Mouse (Mus musculus): Measurements from ENCODE around the gene Ntf3. TPM values are rescaled to one million over a fixed set of nuclear protein-coding genes. Genes with fewer than 3 reads are reported as not detected.

The Ntf3 gene
- polyA plus RNA-seq (2016; fragmentation: Nextera tagmentation; extraction: Ambion mirVana), result 19.4 and 19.9 TPM in 2 replicates

DNA sequence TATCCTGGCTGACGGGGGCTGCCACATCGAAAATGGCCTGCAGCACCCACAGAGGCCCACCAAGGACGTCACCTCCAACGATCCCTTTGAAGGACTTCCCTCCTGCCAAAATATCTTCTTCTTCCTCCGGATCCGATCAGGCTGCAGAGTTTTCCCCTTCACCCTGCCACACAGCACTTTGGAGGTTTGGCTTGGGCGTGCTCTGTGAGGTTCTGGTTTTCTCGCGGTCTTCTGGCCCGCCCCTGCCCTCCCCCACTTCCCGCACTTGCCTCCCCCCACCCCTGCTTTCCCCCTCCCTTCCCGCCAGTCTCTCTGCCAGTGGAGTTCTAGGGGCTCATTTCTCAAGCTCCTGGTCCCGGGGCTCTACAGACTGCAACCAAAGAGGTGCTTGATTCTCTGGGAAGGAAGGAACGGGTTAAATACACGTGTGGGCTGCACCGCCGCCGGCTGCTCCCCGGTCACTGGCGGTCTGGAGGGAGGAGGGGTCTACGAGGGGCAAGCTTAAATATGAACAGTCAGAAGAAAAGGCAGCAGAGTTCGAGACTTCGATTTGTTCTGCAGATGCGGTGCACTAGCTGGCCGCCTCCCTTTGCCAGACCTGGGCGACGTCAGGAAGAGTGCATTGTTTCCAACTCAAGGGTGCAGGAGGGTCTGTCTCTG lies at the start of gene Ntf3:
TSS of gene Ntf3 (minus strand) at position 363 of the 660 bp plus-strand sequence.
- H3K4me1 ChIP-seq, result peaks cover 66% of the 10 kb centered on the region
- H3K27me3 ChIP-seq (replicated peaks; ENCODE audit: low read depth, poor library complexity, severe bottlenecking), result peaks cover 51% of the 10 kb centered on the region
- H3K9me3 ChIP-seq, result no peaks in the 10 kb centered on the region
- no peaks in the 10 kb centered on the region for H3K36me3 ChIP-seq (replicated peaks)
- H3K27ac ChIP-seq (replicated peaks), result peak within 1 kb of the TSS; percentile 91
- DNase-seq (ENCODE audit: low spot score), result peak; percentile 89
- under 1% methylated on average over 27 of the region's 27 CpGs for WGBS
- peak within 1 kb of the TSS; percentile 74 for H3K4me3 ChIP-seq

DNA sequence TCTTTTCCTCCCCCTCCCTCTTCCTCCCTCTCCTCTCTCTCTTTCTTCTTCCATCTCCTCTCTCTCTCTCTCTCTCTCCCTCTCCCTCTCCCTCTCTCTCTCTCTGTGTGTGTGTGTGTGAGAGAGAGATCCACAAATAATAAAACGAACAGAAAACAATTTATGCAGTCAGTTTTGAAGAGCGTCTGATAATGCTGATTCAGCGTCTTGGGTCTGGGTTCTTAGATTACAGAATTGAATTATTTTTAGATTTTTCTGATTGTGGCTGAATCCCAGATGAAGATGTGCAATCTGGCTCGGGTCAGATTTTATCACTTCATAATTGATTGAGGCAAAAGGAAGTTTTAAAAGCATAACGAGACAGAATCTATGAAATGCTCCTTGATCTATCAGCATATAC lies 46.6 kb upstream of the Ntf3 start:
- Histone ChIP-seq H3K27ac (replicated peaks) (no peak overlapping the region), H3K4me3 (no peak overlapping the region), H3K4me1 (0 out of 2 replicates have a peak, but pooled peaks cover 3% of the 10 kb centered on the region), H3K27me3 (replicated peaks; ENCODE audit: low read depth, poor library complexity, severe bottlenecking) (no peaks in the 10 kb centered on the region), H3K36me3 (replicated peaks) (no peaks in the 10 kb centered on the region), H3K9me3 (no peaks in the 10 kb centered on the region)
- no peak for DNase-seq (ENCODE audit: low spot score)
- WGBS, result 88% methylated on average over 5 of the region's 5 CpGs

DNA sequence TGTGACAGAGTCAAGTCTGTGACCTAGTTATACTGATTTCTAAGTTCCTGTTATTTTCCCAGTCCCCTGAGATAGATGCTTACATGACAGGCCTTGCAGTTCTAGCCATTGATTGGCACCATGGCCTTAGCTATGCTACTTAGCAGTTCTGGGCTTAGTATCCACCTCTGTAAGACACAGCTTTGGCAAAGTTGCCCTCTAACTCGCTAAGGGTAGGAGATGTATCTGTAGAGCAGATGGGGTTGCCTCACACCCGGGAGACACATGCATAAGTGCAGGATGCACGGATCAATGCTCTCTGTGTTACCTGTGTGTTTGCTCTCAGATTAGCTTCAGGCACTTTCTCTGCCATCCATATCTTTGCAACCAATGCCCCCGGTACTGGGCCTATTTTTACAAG lies 36.7 kb upstream of the Ntf3 start:
- 82% methylated on average over 4 of the region's 4 CpGs for WGBS
- H3K27ac ChIP-seq (replicated peaks), result no peak overlapping the region
- no peaks in the 10 kb centered on the region for H3K9me3 ChIP-seq
- DNase-seq (ENCODE audit: low spot score), result no peak
- H3K36me3 ChIP-seq (replicated peaks), result no peaks in the 10 kb centered on the region
- no peak overlapping the region for H3K4me3 ChIP-seq
- no peaks in the 10 kb centered on the region for H3K27me3 ChIP-seq (replicated peaks; ENCODE audit: low read depth, poor library complexity, severe bottlenecking)
- H3K4me1 ChIP-seq, result no peaks in the 10 kb centered on the region

DNA sequence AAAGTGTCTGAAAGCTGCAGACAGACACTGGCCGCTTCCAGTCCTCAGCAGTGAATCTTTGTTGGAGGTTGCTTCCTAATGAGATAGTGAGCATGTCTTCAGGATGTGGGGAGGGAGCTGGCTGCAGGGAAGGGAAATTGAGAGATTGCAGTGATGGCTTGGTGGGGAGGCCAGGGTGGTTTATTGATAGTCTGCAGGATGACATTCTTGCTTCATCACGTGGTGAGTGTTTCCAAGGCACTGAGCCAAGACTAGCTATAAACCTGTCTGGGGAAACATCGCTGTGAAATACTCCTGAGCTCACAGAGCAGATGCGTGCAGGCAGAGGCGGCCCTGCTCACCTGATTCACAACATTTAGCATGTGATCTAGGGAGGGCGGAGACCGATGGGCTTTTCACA lies 36.2 kb upstream of the Ntf3 start:
- H3K36me3 ChIP-seq (replicated peaks), result no peaks in the 10 kb centered on the region
- WGBS, result 76% methylated on average over 7 of the region's 7 CpGs
- H3K27ac ChIP-seq (replicated peaks), result no peak overlapping the region
- H3K4me1 ChIP-seq, result no peaks in the 10 kb centered on the region
- H3K9me3 ChIP-seq, result no peaks in the 10 kb centered on the region
- H3K27me3 ChIP-seq (replicated peaks; ENCODE audit: low read depth, poor library complexity, severe bottlenecking), result no peaks in the 10 kb centered on the region
- H3K4me3 ChIP-seq, result no peak overlapping the region
- DNase-seq (ENCODE audit: low spot score), result no peak

DNA sequence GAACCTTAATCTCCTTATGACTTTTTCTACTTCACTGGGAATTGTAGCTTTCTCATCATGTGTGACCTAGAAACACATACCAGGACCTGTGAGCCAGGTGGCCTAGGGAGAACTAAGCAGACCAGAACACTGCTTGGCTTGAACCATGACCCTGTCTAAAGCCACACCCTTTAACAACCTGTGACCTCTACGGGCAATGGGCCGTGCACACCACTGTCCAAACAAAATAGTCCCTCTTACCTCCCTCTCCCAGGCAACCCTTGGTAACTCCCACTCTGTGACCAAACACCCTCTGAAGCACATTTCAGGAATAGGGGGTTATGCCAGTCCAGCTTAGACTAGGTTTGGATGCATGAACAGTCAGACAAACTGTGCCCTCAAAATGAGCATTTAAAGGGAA lies 35.0 kb upstream of the Ntf3 start:
- Histone ChIP-seq H3K27me3 (replicated peaks; ENCODE audit: low read depth, poor library complexity, severe bottlenecking) (no peaks in the 10 kb centered on the region), H3K27ac (replicated peaks) (no peak overlapping the region), H3K4me3 (no peak overlapping the region), H3K9me3 (no peaks in the 10 kb centered on the region), H3K36me3 (replicated peaks) (no peaks in the 10 kb centered on the region), H3K4me1 (no peaks in the 10 kb centered on the region)
- DNase-seq (ENCODE audit: low spot score), result no peak
- 79% methylated on average over 2 of the region's 2 CpGs for WGBS

DNA sequence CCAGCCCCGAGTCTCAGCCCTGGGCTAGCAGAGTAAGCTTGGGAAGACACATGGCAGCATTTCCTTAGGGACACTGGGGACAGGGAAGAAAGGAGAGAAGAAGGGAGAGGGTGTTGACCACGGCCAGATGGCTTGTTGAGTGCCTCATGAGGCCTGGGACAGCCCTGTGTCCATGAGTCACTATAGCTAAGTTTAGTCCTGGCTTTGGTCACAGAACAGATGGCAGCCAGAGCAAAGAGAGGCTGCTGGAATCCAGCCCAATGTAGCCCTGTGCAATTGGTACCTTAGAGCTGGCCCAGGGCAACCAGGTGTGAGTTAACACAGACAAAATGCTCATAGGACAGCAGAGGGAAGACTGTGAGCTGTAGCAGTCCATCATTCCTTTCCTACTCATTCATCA lies 33.2 kb upstream of the Ntf3 start:
- DNase-seq (ENCODE audit: low spot score), result no peak
- no peaks in the 10 kb centered on the region for H3K27me3 ChIP-seq (replicated peaks; ENCODE audit: low read depth, poor library complexity, severe bottlenecking)
- no peak overlapping the region for H3K4me3 ChIP-seq
- WGBS, result 77% methylated on average over 2 of the region's 2 CpGs
- H3K27ac ChIP-seq (replicated peaks), result no peak overlapping the region
- H3K9me3 ChIP-seq, result no peaks in the 10 kb centered on the region
- H3K4me1 ChIP-seq, result no peaks in the 10 kb centered on the region
- no peaks in the 10 kb centered on the region for H3K36me3 ChIP-seq (replicated peaks)

DNA sequence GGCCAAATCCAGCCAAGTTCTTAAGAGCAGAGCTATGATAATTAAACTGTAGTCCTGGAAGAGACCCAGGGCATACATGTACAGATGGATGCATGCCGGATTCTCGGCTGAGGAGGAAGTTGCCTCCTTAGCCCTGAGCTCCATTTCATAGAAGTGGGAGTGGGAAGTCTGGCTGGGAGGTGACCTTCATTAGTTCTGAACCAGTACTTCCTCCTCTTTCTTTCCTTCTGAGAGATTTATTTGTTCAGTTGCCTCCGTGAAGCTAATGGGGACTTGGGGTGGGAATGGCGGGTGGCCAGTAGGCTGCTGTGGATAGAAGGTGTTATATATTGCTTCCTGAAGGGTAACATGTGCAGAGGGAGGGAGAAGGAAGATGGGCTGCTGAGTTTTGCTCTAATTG lies 28.1 kb upstream of the Ntf3 start:
- no peaks in the 10 kb centered on the region for H3K9me3 ChIP-seq
- H3K4me1 ChIP-seq, result no peaks in the 10 kb centered on the region
- H3K36me3 ChIP-seq (replicated peaks), result no peaks in the 10 kb centered on the region
- H3K27me3 ChIP-seq (replicated peaks; ENCODE audit: low read depth, poor library complexity, severe bottlenecking), result no peaks in the 10 kb centered on the region
- DNase-seq (ENCODE audit: low spot score), result no peak
- WGBS, result 90% methylated on average over 4 of the region's 4 CpGs
- H3K27ac ChIP-seq (replicated peaks), result no peak overlapping the region
- no peak overlapping the region for H3K4me3 ChIP-seq

DNA sequence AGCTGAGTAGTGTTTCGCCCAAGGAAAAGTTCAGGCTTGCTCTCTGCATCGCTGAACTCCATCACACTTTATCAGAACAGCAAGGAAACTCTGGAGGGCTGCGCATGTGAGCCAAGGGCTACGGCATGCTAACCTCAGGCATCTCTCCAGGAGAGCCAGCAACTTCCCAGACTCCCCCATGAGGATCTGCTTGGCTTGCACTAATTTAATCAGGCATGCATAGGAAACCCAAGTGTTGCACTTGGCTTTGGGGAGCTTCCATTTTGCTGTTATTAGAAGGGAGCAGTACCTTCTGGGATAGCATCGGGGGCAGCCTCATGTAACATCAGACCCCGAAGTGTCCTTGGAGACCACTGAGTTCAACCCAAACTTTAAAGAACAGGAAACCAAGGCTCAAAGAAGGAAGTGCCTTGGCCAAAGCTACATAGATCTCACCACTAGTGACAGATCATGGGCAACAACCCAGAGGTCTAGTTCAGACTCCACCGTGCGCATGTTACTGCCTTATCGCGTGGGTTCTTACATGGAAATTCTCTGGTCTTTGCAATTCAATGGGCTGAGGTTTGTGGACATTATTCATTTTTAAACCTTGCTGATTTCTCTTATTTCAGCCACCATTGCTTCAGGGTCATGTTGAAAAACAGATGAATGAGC lies 23.6 kb upstream of the Ntf3 start:
- Histone ChIP-seq H3K9me3 (no peaks in the 10 kb centered on the region), H3K27me3 (replicated peaks; ENCODE audit: low read depth, poor library complexity, severe bottlenecking) (no peaks in the 10 kb centered on the region), H3K27ac (replicated peaks) (no peak overlapping the region), H3K36me3 (replicated peaks) (no peaks in the 10 kb centered on the region), H3K4me1 (no peaks in the 10 kb centered on the region), H3K4me3 (no peak overlapping the region)
- WGBS, result 90% methylated on average over 10 of the region's 10 CpGs
- no peak for DNase-seq (ENCODE audit: low spot score)

DNA sequence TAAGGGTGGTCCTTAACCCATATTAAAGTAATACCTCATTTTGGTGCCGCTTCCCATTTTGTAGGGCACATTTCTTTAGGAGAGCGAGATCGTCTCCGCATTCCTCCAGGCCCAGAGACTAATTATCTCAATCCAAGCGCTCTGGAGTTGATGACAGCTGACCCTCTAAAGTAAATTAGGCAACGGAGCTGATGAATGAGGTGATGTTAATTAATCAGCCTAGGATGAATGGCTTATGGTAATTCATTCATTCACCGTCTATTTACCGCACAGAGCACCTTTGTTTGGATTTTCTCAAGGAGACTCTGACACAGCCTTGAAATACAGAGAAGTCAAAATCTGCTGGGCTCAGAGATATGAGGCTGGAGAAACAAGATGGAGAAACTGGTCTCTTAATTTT lies 20.7 kb upstream of the Ntf3 start:
- 61% methylated on average over 8 of the region's 8 CpGs for WGBS
- Histone ChIP-seq H3K27me3 (replicated peaks; ENCODE audit: low read depth, poor library complexity, severe bottlenecking) (no peaks in the 10 kb centered on the region), H3K4me1 (no peaks in the 10 kb centered on the region), H3K36me3 (replicated peaks) (no peaks in the 10 kb centered on the region), H3K9me3 (no peaks in the 10 kb centered on the region), H3K27ac (replicated peaks) (no peak overlapping the region), H3K4me3 (no peak overlapping the region)
- no peak for DNase-seq (ENCODE audit: low spot score)

DNA sequence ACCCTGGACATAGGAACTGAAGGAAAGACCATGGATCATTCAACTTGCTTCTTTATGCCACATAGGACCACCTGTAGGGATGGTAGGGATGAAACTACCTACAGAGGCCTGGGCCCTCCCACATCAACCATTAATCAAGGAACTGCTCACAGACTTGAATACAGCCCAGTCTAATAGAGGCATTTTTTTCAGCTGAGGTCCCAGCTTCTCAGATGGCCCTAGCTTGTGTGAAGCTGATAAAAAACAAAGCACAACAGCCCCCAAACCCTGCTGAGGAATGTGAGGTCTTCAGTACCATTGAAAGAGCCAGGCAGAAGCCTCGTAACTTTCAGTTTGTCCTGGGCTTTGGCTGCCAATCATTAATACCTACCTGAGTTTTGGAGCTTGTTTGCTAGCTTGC lies 19.4 kb upstream of the Ntf3 start:
- H3K36me3 ChIP-seq (replicated peaks), result no peaks in the 10 kb centered on the region
- no peak for DNase-seq (ENCODE audit: low spot score)
- H3K4me1 ChIP-seq, result no peaks in the 10 kb centered on the region
- no peaks in the 10 kb centered on the region for H3K27me3 ChIP-seq (replicated peaks; ENCODE audit: low read depth, poor library complexity, severe bottlenecking)
- no peaks in the 10 kb centered on the region for H3K9me3 ChIP-seq
- H3K27ac ChIP-seq (replicated peaks), result no peak overlapping the region
- 66% methylated on average over 1 of the region's 1 CpGs for WGBS
- H3K4me3 ChIP-seq, result no peak overlapping the region

DNA sequence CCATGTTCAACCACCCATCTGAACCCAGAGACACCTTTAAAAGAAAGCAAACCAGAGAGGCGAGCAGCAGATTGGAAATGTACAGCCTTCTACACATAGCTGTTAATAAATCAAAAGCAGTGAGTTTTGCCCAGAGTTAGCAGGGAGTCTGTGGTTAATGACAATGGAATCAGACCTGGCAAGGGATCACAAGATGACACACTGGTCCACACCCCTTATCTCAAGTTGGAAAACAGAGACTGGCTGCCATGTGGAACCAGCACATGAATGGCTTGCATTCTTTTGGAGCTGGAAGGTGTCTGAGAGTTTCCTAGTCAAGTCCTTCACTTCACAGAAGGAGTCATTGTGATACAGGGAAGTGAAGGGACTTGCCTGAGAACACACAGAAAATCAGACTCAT lies 5.4 kb upstream of the Ntf3 start:
- WGBS, result 86% methylated on average over 1 of the region's 1 CpGs

DNA sequence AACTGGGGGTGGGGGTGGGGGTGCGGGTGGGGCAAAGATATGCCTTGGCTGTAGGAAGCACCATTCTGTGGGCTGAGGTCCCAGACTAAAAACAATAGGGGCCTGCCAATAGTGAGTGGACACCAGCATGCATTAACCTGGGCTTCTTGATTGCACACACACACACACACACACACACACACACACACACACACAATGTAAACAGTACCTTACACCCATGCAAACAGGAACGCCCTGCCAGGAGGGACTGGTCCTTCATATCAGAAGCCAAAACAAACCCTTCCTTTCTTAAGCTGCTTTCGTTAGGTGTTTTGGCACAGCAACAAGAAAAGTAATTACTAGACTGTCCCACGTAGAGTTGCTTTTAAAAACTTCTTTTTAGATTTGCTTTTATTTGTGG lies 4.1 kb upstream of the Ntf3 start:
- Histone ChIP-seq H3K36me3 (replicated peaks) (no peaks in the 10 kb centered on the region), H3K9me3 (no peaks in the 10 kb centered on the region), H3K4me1 (peaks cover 26% of the 10 kb centered on the region), H3K27ac (replicated peaks) (no peak overlapping the region), H3K4me3 (no peak overlapping the region), H3K27me3 (replicated peaks; ENCODE audit: low read depth, poor library complexity, severe bottlenecking) (peaks cover 13% of the 10 kb centered on the region)
- DNase-seq (ENCODE audit: low spot score), result no peak
- WGBS, result 83% methylated on average over 4 of the region's 4 CpGs

More for the DNA sequence above, 5.4 kb upstream of the Ntf3 start:
- no peaks in the 10 kb centered on the region for H3K9me3 ChIP-seq
- no peak overlapping the region for H3K27ac ChIP-seq (replicated peaks)
- H3K4me3 ChIP-seq, result no peak overlapping the region
- no peaks in the 10 kb centered on the region for H3K27me3 ChIP-seq (replicated peaks; ENCODE audit: low read depth, poor library complexity, severe bottlenecking)
- no peaks in the 10 kb centered on the region for H3K36me3 ChIP-seq (replicated peaks)
- no peak for DNase-seq (ENCODE audit: low spot score)
- H3K4me1 ChIP-seq, result peaks cover 13% of the 10 kb centered on the region

DNA sequence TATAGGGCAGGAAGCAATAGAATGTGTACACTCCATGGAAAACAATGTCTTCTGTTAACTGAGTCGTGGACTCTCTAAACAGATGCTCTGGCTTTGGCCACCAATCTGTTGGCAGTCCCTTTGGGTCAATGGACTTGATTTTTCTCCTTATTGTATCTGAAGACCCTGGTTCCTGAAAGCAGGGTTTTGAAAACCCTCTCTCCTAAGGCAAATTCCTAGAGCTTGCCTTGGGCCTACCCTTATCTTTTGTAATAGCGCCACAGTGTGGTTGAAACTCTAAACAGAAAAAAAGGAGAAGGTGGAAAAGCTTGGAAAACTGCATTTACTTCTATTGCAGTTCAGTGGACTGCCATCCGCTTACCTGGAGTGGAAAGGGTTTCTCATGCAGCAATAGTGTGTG lies 1.0 kb upstream of the Ntf3 start:
- H3K9me3 ChIP-seq, result no peaks in the 10 kb centered on the region
- H3K27me3 ChIP-seq (replicated peaks; ENCODE audit: low read depth, poor library complexity, severe bottlenecking), result peaks cover 43% of the 10 kb centered on the region
- H3K36me3 ChIP-seq (replicated peaks), result no peaks in the 10 kb centered on the region
- DNase-seq (ENCODE audit: low spot score), result peak; percentile 38
- H3K27ac ChIP-seq (replicated peaks), result peak overlapping the region; percentile 91
- H3K4me3 ChIP-seq, result peak overlapping the region; percentile 74; the same call in 1 of the 2 replicates
- peaks cover 56% of the 10 kb centered on the region for H3K4me1 ChIP-seq
- 12% methylated on average over 3 of the region's 3 CpGs for WGBS

Data from embryonic facial prominence, embryonic 10.5 days (tissue).